Mouse (Mus musculus): ENCODE results near the gene Ubap2. TPM values are rescaled to one million over a fixed set of nuclear protein-coding genes. Genes with fewer than 3 reads are reported as not detected.
A peak's percentile ranks its signal among the peaks of the same experiment; 100 is the strongest.

The Ubap2 gene
- total and polyA plus RNA-seq, 3 experiments, result 44.5 to 57.4 (median 50.3) TPM

GRCm38 (mm10) chr4:41295960-41296359 is 21.0 kb upstream of the Ubap2 start:
- no peak for DNase-seq
- Histone ChIP-seq H3K27me3 (ENCODE audit: control insufficient read depth, insufficient read depth, low read length) (no peaks in the 10 kb centered on the region), H3K27ac (no peak overlapping the region), H3K79me2 (replicated peaks; ENCODE audit: control insufficient read depth, insufficient read depth, low read length) (no peaks in the 10 kb centered on the region), H3K36me3 (ENCODE audit: control insufficient read depth, insufficient read depth, low read length) (no peaks in the 10 kb centered on the region), H3K9ac (ENCODE audit: low read depth, low read length) (no peak overlapping the region), H3K4me1 (ENCODE audit: control insufficient read depth, insufficient read depth, low read length) (no peaks in the 10 kb centered on the region), H3K4me3 (no peak overlapping the region)
- intact Hi-C loops (cut with DNase I), result no loop called here
- TF ChIP-seq POLR2A (IDR thresholded peaks at IDR 0.05; ENCODE audit: insufficient read depth, low read depth, low read length), result no peak
- no peak for TF ChIP-seq EP300 (IDR thresholded peaks at IDR 0.05; ENCODE audit: insufficient read depth, low read depth, low read length)
- WGBS, result 88% methylated on average over 7 of the region's 7 CpGs

GRCm38 (mm10) chr4:41295507-41295906 is 20.6 kb upstream of the Ubap2 start:
- Histone ChIP-seq H3K4me3 (no peak overlapping the region), H3K27ac (no peak overlapping the region), H3K79me2 (replicated peaks; ENCODE audit: control insufficient read depth, insufficient read depth, low read length) (no peaks in the 10 kb centered on the region), H3K4me1 (ENCODE audit: control insufficient read depth, insufficient read depth, low read length) (no peaks in the 10 kb centered on the region), H3K9ac (ENCODE audit: low read depth, low read length) (no peak overlapping the region), H3K27me3 (ENCODE audit: control insufficient read depth, insufficient read depth, low read length) (no peaks in the 10 kb centered on the region), H3K36me3 (ENCODE audit: control insufficient read depth, insufficient read depth, low read length) (no peaks in the 10 kb centered on the region)
- 77% methylated on average over 11 of the region's 11 CpGs for WGBS
- TF ChIP-seq EP300 (IDR thresholded peaks at IDR 0.05; ENCODE audit: insufficient read depth, low read depth, low read length) (no peak), POLR2A (IDR thresholded peaks at IDR 0.05; ENCODE audit: insufficient read depth, low read depth, low read length) (no peak), CTCF (IDR thresholded peaks at IDR 0.05) (no peak)
- intact Hi-C loops (cut with DNase I), result no loop called here
- no peak for DNase-seq

GRCm38 (mm10) chr4:41293907-41294306 is 19.0 kb upstream of the Ubap2 start:
- TF ChIP-seq CTCF (IDR thresholded peaks at IDR 0.05) (no peak), POLR2A (IDR thresholded peaks at IDR 0.05; ENCODE audit: insufficient read depth, low read depth, low read length) (no peak), EP300 (IDR thresholded peaks at IDR 0.05; ENCODE audit: insufficient read depth, low read depth, low read length) (no peak)
- Histone ChIP-seq H3K27ac (no peak overlapping the region), H3K4me1 (ENCODE audit: control insufficient read depth, insufficient read depth, low read length) (no peaks in the 10 kb centered on the region), H3K79me2 (replicated peaks; ENCODE audit: control insufficient read depth, insufficient read depth, low read length) (no peaks in the 10 kb centered on the region), H3K9ac (ENCODE audit: low read depth, low read length) (no peak overlapping the region), H3K27me3 (ENCODE audit: control insufficient read depth, insufficient read depth, low read length) (no peaks in the 10 kb centered on the region), H3K4me3 (no peak overlapping the region), H3K36me3 (ENCODE audit: control insufficient read depth, insufficient read depth, low read length) (no peaks in the 10 kb centered on the region)
- no peak for DNase-seq
- WGBS, result 67% methylated on average over 4 of the region's 4 CpGs
- intact Hi-C loops (cut with DNase I), result no loop called here

- Histone ChIP-seq H3K4me3 (no peak overlapping the region), H3K9ac (ENCODE audit: low read depth, low read length) (no peak overlapping the region), H3K36me3 (ENCODE audit: control insufficient read depth, insufficient read depth, low read length) (no peaks in the 10 kb centered on the region), H3K4me1 (ENCODE audit: control insufficient read depth, insufficient read depth, low read length) (peaks cover 1% of the 10 kb centered on the region; the same call in 1 of the 2 replicates), H3K27me3 (ENCODE audit: control insufficient read depth, insufficient read depth, low read length) (no peaks in the 10 kb centered on the region), H3K79me2 (replicated peaks; ENCODE audit: control insufficient read depth, insufficient read depth, low read length) (no peaks in the 10 kb centered on the region), H3K27ac (no peak overlapping the region)
- TF ChIP-seq POLR2A (IDR thresholded peaks at IDR 0.05; ENCODE audit: insufficient read depth, low read depth, low read length) (no peak), EP300 (IDR thresholded peaks at IDR 0.05; ENCODE audit: insufficient read depth, low read depth, low read length) (no peak), CTCF (IDR thresholded peaks at IDR 0.05) (no peak)
- intact Hi-C loops (cut with DNase I), result no loop called here
- 73% methylated on average over 7 of the region's 7 CpGs for WGBS
- no peak for DNase-seq
Measured at GRCm38 (mm10) chr4:41289802-41290201, 14.9 kb upstream of the Ubap2 start.

GRCm38 (mm10) chr4:41286420-41286819 is 11.5 kb upstream of the Ubap2 start:
- peak; percentile 86 for TF ChIP-seq CTCF (IDR thresholded peaks at IDR 0.05)
- no peak for TF ChIP-seq EP300 (IDR thresholded peaks at IDR 0.05; ENCODE audit: insufficient read depth, low read depth, low read length)
- TF ChIP-seq POLR2A (IDR thresholded peaks at IDR 0.05; ENCODE audit: insufficient read depth, low read depth, low read length), result no peak
- Histone ChIP-seq H3K27ac (no peak overlapping the region), H3K9ac (ENCODE audit: low read depth, low read length) (no peak overlapping the region), H3K36me3 (ENCODE audit: control insufficient read depth, insufficient read depth, low read length) (no peaks in the 10 kb centered on the region), H3K27me3 (ENCODE audit: control insufficient read depth, insufficient read depth, low read length) (no peaks in the 10 kb centered on the region), H3K4me1 (ENCODE audit: control insufficient read depth, insufficient read depth, low read length) (peaks cover 1% of the 10 kb centered on the region; the same call in 1 of the 2 replicates), H3K79me2 (replicated peaks; ENCODE audit: control insufficient read depth, insufficient read depth, low read length) (no peaks in the 10 kb centered on the region), H3K4me3 (no peak overlapping the region)
- intact Hi-C loops (cut with DNase I), result loop anchor here (2.0 kb wide), 2 partner anchors 60 to 102 kb away; no protein-coding TSS in a partner anchor
- no peak for DNase-seq
- WGBS, result 11% methylated on average over 3 of the region's 3 CpGs

- no peaks in the 10 kb centered on the region for H3K36me3 ChIP-seq (ENCODE audit: control insufficient read depth, insufficient read depth, low read length)
- H3K79me2 ChIP-seq (replicated peaks; ENCODE audit: control insufficient read depth, insufficient read depth, low read length), result no peaks in the 10 kb centered on the region
- 84% methylated on average over 2 of the region's 2 CpGs for WGBS
- intact Hi-C loops (cut with DNase I), result no loop called here
- H3K27me3 ChIP-seq (ENCODE audit: control insufficient read depth, insufficient read depth, low read length), result no peaks in the 10 kb centered on the region
- peaks cover 1% of the 10 kb centered on the region; the same call in 1 of the 2 replicates for H3K4me1 ChIP-seq (ENCODE audit: control insufficient read depth, insufficient read depth, low read length)
- H3K27ac ChIP-seq, result no peak overlapping the region
- H3K9ac ChIP-seq (ENCODE audit: low read depth, low read length), result no peak overlapping the region
- no peak for DNase-seq
- H3K4me3 ChIP-seq, result no peak overlapping the region
- TF ChIP-seq EP300 (IDR thresholded peaks at IDR 0.05; ENCODE audit: insufficient read depth, low read depth, low read length) (no peak), CTCF (IDR thresholded peaks at IDR 0.05) (no peak)
Measured at GRCm38 (mm10) chr4:41284087-41284486, 9.1 kb upstream of the Ubap2 start.

All from heart, adult 2 months (tissue).